Mouse (Mus musculus): ENCODE data around the gene Kras. TPM values are rescaled to one million over a fixed set of nuclear protein-coding genes. Genes with fewer than 3 reads are reported as not detected.

Gene Kras
- polyA plus RNA-seq, 1 experiment from 2014 or later: 70.4 TPM

DNA sequence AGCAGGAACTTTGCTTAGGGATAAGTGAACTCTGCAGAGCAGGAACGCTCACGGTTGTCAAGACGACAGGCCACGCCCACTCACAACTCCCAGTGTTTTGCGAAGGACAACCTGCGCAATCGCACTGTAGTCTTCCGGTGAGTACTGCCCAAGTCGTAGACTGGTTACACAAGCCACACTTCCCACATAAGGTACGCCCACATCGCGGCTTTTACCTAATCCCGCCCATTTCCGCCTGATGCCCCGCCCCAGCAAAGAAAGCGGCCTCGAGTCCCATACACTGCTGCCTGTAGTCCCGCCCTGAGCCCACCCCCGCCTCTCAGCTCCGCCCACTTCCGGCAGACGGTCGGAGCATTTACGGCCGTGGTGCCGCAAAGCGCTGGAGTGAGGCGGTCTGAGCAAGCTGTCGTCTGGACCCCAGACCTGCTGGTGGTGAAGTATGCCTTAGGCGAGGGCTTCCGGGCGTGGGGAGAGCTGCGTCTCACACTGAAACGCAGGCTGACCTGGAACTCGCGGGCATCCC is 39.2 kb downstream of the Kras start, which contains the start of the genes Casc1 and Etfrf1:
Gene Casc1 (minus strand): TSS at position 190 of the 523 bp plus-strand sequence.
Gene Etfrf1 (plus strand): TSS at position 319 of the 523 bp plus-strand sequence.
- H3K4me3 ChIP-seq (ENCODE audit: low read depth, low read length): peak within 1 kb of the TSS; percentile 68
- H3K36me3 ChIP-seq (ENCODE audit: control insufficient read depth, insufficient read depth, low read length): 0 out of 2 replicates have a peak, but pooled peaks cover 2% of the 10 kb centered on the region
- peak within 1 kb of the TSS; percentile 95 for H3K27ac ChIP-seq (replicated peaks; ENCODE audit: low read depth, low read length)
- H3K4me2 ChIP-seq (ENCODE audit: low read depth, low read length): peak within 1 kb of the TSS; percentile 75
- WGBS: 0% methylated on average over 34 of the region's 36 CpGs
- peak; percentile 100 for ATAC-seq (ENCODE audit: low read depth)
- H3K4me1 ChIP-seq (ENCODE audit: control insufficient read depth, insufficient read depth, low read length): peaks cover 11% of the 10 kb centered on the region
- H3K9ac ChIP-seq (ENCODE audit: low read depth, low read length): peak within 1 kb of the TSS; percentile 91
- no peaks in the 10 kb centered on the region for H3K27me3 ChIP-seq (replicated peaks; ENCODE audit: control insufficient read depth, insufficient read depth, low read length)
- DNase-seq (ENCODE audit: low spot score): peak; percentile 100
- H3K9me3 ChIP-seq (ENCODE audit: control insufficient read depth, low read length): no peaks in the 10 kb centered on the region

DNA sequence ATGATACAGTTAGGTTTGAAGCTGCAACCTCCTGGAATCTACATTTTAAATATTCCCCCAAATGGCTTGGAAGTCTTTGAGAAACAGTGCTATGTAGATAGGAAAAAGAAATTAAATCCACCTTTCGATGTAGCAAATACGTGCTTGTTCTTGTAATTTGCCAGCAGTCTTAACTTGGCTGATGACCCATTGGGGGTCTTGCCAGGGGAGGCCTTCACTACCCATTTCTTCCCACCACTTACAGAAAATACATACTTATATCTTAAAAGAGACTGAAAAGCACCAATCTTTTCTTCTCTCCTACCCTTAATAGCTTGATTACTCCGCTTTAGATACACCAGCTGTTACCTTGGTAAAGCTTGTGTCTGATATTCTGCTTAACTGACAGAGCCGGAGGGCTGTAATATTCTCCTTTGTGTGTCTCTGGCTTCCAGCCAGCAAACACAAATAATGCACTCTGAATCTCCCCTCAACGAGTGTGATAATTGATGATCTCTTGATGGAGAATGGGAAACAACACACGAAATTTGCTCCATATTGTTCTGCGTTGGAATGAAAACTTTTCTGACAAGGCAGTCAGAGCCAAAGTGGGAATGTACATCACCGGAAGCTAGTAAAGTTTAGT is 39.9 kb downstream of the Kras start:
- Histone ChIP-seq H3K36me3 (ENCODE audit: control insufficient read depth, insufficient read depth, low read length) (no peaks in the 10 kb centered on the region), H3K4me1 (ENCODE audit: control insufficient read depth, insufficient read depth, low read length) (peaks cover 11% of the 10 kb centered on the region), H3K27me3 (replicated peaks; ENCODE audit: control insufficient read depth, insufficient read depth, low read length) (no peaks in the 10 kb centered on the region), H3K9ac (ENCODE audit: low read depth, low read length) (peak overlapping the region; percentile 65), H3K4me3 (ENCODE audit: low read depth, low read length) (peak overlapping the region; percentile 51), H3K9me3 (ENCODE audit: control insufficient read depth, low read length) (no peaks in the 10 kb centered on the region), H3K27ac (replicated peaks; ENCODE audit: low read depth, low read length) (peak overlapping the region; percentile 61; the same call in 1 of the 2 replicates), H3K4me2 (ENCODE audit: low read depth, low read length) (peak overlapping the region; percentile 75)
- ATAC-seq (ENCODE audit: low read depth): 0 out of 2 replicates have a peak, but pooled peaks have one; percentile 0
- 34% methylated on average over 8 of the region's 8 CpGs for WGBS
- no peak for DNase-seq (ENCODE audit: low spot score)

DNA sequence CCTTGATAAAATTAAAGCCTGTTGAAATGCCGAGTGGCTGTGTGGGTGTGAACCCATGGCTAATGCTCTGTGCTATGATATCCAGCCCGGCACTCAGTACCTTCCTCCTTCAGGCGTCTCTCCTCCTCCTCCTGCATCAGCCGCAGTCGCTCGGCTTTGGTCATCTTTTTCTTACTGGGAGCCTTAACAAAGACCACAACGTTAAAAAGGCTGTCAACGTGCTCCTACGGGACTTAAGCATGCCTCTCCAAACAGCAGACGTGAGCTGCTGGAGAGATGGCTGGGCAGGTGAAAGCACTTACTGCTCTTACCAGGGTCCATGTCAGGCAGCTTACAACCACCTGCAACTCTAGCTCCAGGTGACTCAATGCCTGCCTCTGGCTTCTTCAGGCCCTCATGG is 44.9 kb downstream of the Kras start:
- Histone ChIP-seq H3K36me3 (ENCODE audit: control insufficient read depth, insufficient read depth, low read length) (no peaks in the 10 kb centered on the region), H3K4me3 (ENCODE audit: low read depth, low read length) (no peak overlapping the region), H3K27ac (replicated peaks; ENCODE audit: low read depth, low read length) (no peak overlapping the region), H3K4me1 (ENCODE audit: control insufficient read depth, insufficient read depth, low read length) (peaks cover 2% of the 10 kb centered on the region; the same call in 1 of the 2 replicates), H3K9ac (ENCODE audit: low read depth, low read length) (no peak overlapping the region), H3K4me2 (ENCODE audit: low read depth, low read length) (no peak overlapping the region), H3K27me3 (replicated peaks; ENCODE audit: control insufficient read depth, insufficient read depth, low read length) (no peaks in the 10 kb centered on the region), H3K9me3 (ENCODE audit: control insufficient read depth, low read length) (no peaks in the 10 kb centered on the region)
- DNase-seq (ENCODE audit: low spot score) (no peak), ATAC-seq (ENCODE audit: low read depth) (no peak)
- WGBS: 74% methylated on average over 10 of the region's 10 CpGs

DNA sequence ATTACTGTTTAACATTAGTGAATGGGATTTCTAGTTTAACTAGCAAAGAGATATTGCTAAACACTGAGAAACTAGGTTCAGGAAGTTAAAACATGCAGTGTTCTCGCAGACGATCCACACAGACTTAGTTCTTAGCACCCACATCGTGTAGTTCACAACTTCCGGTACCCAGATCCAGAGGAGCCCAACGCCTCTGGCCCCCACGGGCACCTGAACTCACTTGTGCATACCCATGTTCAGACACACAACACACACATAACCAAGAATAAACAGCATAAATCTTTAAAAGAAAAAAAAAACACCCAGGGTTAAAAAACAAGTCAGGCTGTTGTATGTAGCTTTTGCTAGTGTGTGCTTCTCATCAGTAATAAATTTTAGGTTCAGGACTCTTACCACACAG is 45.6 kb downstream of the Kras start:
- no peaks in the 10 kb centered on the region for H3K27me3 ChIP-seq (replicated peaks; ENCODE audit: control insufficient read depth, insufficient read depth, low read length)
- no peak for ATAC-seq (ENCODE audit: low read depth)
- 93% methylated on average over 6 of the region's 6 CpGs for WGBS
- H3K27ac ChIP-seq (replicated peaks; ENCODE audit: low read depth, low read length): no peak overlapping the region
- no peak for DNase-seq (ENCODE audit: low spot score)
- H3K36me3 ChIP-seq (ENCODE audit: control insufficient read depth, insufficient read depth, low read length): no peaks in the 10 kb centered on the region
- H3K4me2 ChIP-seq (ENCODE audit: low read depth, low read length): no peak overlapping the region
- H3K4me1 ChIP-seq (ENCODE audit: control insufficient read depth, insufficient read depth, low read length): no peaks in the 10 kb centered on the region
- no peak overlapping the region for H3K9ac ChIP-seq (ENCODE audit: low read depth, low read length)
- H3K9me3 ChIP-seq (ENCODE audit: control insufficient read depth, low read length): no peaks in the 10 kb centered on the region
- no peak overlapping the region for H3K4me3 ChIP-seq (ENCODE audit: low read depth, low read length)

DNA sequence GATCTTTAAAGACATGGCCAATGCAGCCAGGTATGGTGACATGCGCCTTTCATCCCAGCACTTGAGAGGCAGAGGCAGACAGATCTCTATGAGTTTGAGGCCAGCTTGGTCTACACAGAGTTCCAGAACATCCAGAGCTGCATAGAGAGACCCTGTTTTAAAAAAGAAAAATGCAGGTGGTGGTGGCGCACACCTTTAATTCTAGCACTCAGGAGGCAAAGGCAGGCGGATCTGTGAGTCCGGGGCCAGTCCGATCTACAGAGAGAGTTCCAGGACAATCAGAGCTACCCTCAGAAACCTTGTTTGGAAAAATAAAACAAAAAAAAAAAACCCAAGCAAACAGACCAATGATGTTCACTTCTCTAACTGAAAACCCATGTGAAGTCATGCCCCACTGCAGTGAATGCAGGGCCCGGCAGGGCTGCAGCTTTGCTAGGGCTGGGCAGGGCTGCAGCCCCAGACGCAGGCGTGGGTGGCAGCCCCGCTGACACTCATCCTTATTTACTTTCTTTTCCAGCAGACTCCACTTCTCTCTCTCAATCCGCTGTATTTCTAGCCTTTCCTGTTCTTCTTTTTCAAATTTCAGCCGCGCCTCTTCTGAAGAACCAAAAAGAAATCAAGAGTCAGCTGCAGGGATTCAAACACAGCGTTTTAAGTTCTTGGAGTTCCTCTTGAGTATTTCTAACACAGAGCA is 47.5 kb downstream of the Kras start:
- WGBS: 77% methylated on average over 13 of the region's 13 CpGs
- no peaks in the 10 kb centered on the region for H3K36me3 ChIP-seq (ENCODE audit: control insufficient read depth, insufficient read depth, low read length)
- ATAC-seq (ENCODE audit: low read depth) (no peak), DNase-seq (ENCODE audit: low spot score) (no peak)
- H3K4me2 ChIP-seq (ENCODE audit: low read depth, low read length): no peak overlapping the region
- H3K9ac ChIP-seq (ENCODE audit: low read depth, low read length): no peak overlapping the region
- no peaks in the 10 kb centered on the region for H3K9me3 ChIP-seq (ENCODE audit: control insufficient read depth, low read length)
- no peak overlapping the region for H3K27ac ChIP-seq (replicated peaks; ENCODE audit: low read depth, low read length)
- H3K4me1 ChIP-seq (ENCODE audit: control insufficient read depth, insufficient read depth, low read length): no peaks in the 10 kb centered on the region
- no peaks in the 10 kb centered on the region for H3K27me3 ChIP-seq (replicated peaks; ENCODE audit: control insufficient read depth, insufficient read depth, low read length)
- no peak overlapping the region for H3K4me3 ChIP-seq (ENCODE audit: low read depth, low read length)

DNA sequence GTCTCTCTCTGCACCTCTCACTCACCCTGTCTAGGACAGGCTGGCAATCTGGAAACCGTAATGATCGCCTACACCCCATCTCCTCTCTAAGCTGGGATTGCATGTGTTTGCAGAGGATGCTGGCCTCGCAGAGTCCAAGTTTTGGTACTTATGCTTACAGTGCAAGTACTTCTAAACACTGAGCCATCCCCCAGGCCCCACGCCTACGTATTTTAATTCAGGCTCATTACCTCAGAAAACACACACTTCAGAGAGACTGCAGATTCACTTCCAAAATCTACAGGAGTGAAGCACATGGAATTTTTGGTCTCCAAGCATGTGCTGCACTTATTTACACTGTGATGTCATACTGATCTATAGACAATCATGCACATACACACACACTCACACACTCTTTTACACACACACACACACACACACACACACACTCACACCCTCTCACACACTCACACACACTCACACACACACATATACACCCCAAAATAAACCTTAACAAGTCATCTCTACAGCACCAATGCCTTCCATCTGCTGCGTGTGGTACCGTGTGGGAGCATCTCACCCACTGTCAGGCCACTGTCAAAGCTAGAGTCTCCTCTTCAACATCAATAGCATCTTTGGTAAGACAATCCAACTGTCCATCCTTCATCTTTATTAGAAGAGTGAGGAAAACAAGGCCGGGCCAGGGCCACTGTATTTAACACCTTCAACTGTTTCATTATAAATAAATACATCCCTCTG is 51.9 kb downstream of the Kras start:
- H3K4me3 ChIP-seq (ENCODE audit: low read depth, low read length): no peak overlapping the region
- no peak overlapping the region for H3K4me2 ChIP-seq (ENCODE audit: low read depth, low read length)
- no peaks in the 10 kb centered on the region for H3K9me3 ChIP-seq (ENCODE audit: control insufficient read depth, low read length)
- ATAC-seq (ENCODE audit: low read depth): no peak
- no peaks in the 10 kb centered on the region for H3K36me3 ChIP-seq (ENCODE audit: control insufficient read depth, insufficient read depth, low read length)
- WGBS: 92% methylated on average over 8 of the region's 8 CpGs
- H3K27ac ChIP-seq (replicated peaks; ENCODE audit: low read depth, low read length): no peak overlapping the region
- no peaks in the 10 kb centered on the region for H3K4me1 ChIP-seq (ENCODE audit: control insufficient read depth, insufficient read depth, low read length)
- no peak for DNase-seq (ENCODE audit: low spot score)
- H3K9ac ChIP-seq (ENCODE audit: low read depth, low read length): no peak overlapping the region
- H3K27me3 ChIP-seq (replicated peaks; ENCODE audit: control insufficient read depth, insufficient read depth, low read length): no peaks in the 10 kb centered on the region

DNA sequence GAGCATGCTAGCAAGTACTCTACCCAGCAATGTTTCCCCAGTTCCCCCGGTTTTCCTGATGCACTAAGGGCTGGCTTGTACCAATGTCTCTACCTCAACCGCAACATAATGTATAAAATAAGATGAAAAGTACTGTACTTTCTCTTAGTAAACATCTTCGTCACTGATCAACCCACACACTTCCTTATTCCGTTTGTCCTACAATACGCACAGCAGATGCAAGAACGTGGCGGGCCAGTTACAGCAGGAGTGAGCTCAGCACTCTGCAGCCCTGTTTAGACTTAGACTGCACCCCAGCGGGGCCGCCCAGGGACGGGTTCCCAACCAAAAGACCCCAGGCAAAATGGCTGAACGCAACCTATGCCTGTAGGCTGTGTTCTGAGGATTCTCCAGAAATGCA is 56.6 kb downstream of the Kras start:
- Histone ChIP-seq H3K4me1 (ENCODE audit: control insufficient read depth, insufficient read depth, low read length) (no peaks in the 10 kb centered on the region), H3K9me3 (ENCODE audit: control insufficient read depth, low read length) (no peaks in the 10 kb centered on the region), H3K27me3 (replicated peaks; ENCODE audit: control insufficient read depth, insufficient read depth, low read length) (no peaks in the 10 kb centered on the region), H3K27ac (replicated peaks; ENCODE audit: low read depth, low read length) (no peak overlapping the region), H3K36me3 (ENCODE audit: control insufficient read depth, insufficient read depth, low read length) (no peaks in the 10 kb centered on the region), H3K9ac (ENCODE audit: low read depth, low read length) (no peak overlapping the region), H3K4me3 (ENCODE audit: low read depth, low read length) (no peak overlapping the region), H3K4me2 (ENCODE audit: low read depth, low read length) (no peak overlapping the region)
- no peak for ATAC-seq (ENCODE audit: low read depth)
- WGBS: 77% methylated on average over 11 of the region's 11 CpGs
- no peak for DNase-seq (ENCODE audit: low spot score)

DNA sequence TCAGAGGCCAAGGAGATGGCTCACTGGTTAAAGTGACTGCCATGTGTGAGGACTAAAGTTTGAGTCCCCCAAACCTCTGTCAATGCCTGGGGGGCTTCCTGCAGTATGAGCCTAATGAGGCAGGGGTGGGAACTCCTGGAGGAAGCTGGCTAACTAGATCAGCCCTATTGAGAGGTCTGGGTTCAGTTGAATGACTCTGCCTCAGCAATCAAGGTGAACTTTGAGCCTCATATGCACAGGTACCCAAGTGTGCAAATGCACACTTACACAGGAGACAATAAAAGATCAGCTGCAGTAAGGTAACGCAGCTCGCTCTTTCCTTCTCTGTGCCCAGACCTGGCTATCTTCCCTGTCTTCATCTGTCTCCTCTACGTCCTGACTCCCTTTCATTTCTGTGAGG is 57.0 kb downstream of the Kras start:
- H3K4me3 ChIP-seq (ENCODE audit: low read depth, low read length): no peak overlapping the region
- WGBS: 85% methylated on average over 3 of the region's 3 CpGs
- ATAC-seq (ENCODE audit: low read depth): no peak
- no peak overlapping the region for H3K4me2 ChIP-seq (ENCODE audit: low read depth, low read length)
- H3K9ac ChIP-seq (ENCODE audit: low read depth, low read length): no peak overlapping the region
- H3K27me3 ChIP-seq (replicated peaks; ENCODE audit: control insufficient read depth, insufficient read depth, low read length): no peaks in the 10 kb centered on the region
- no peaks in the 10 kb centered on the region for H3K4me1 ChIP-seq (ENCODE audit: control insufficient read depth, insufficient read depth, low read length)
- no peak overlapping the region for H3K27ac ChIP-seq (replicated peaks; ENCODE audit: low read depth, low read length)
- DNase-seq (ENCODE audit: low spot score): no peak
- no peaks in the 10 kb centered on the region for H3K9me3 ChIP-seq (ENCODE audit: control insufficient read depth, low read length)
- no peaks in the 10 kb centered on the region for H3K36me3 ChIP-seq (ENCODE audit: control insufficient read depth, insufficient read depth, low read length)
